Mouse (Mus musculus) adrenal gland, postnatal 4 days (tissue): ENCODE measurements around the gene Bahd1. TPM values are rescaled to one million over a fixed set of nuclear protein-coding genes. Genes with fewer than 3 reads are reported as not detected.

Experiments used
- DNase-seq, 2 experiments: peaks; one replicate each; pipeline ENCODE4 v3.0.0; 2021 to 2022; ENCODE audit warnings: low spot score in 2 of 2, mixed read lengths in 2 of 2
- long read RNA-seq, 2 experiments: library from polyadenylated mRNA; stranded (forward); transcript quantifications; one replicate each; pipeline ENCODE4 v2.0.0; 2021
- total RNA-seq, 2 experiments: library from RNA; stranded (reverse); gene quantifications; 2 replicates each; pipeline ENCODE4 v1.2.3; 2021

Bahd1 gene
- total RNA-seq = 10 to 100 TPM; 51.5 to 54.1 TPM
- long read RNA-seq, experiment 1, partial matches to known transcripts = 3 of 3 reads
- long read RNA-seq, experiment 1, other reads (novel, unspliced or antisense) = 0 of 3 reads
- long read RNA-seq, experiment 2, full-length matches to known transcripts = 1 of 24 reads
- long read RNA-seq, experiment 2, partial matches to known transcripts = 17 of 24 reads
- long read RNA-seq, experiment 2, other reads (novel, unspliced or antisense) = 6 of 24 reads

GRCm38 (mm10) chr2:118899981-118900825 is at the start of gene Bahd1:
Gene Bahd1 (plus strand): TSS chr2:118900377.
- DNase-seq = no peak

GRCm38 (mm10) chr2:118851756-118852155 is 48.4 kb upstream of the Bahd1 start:
- no peak for DNase-seq

- DNase-seq = peak; percentile 62 to 85
Measured at GRCm38 (mm10) chr2:118861454-118862339, 38.5 kb upstream of the Bahd1 start, which contains the start of gene Ivd. Gene Ivd (plus strand): TSS chr2:118861954.

GRCm38 (mm10) chr2:118862340-118862675 is 37.9 kb upstream of the Bahd1 start:
- no peak for DNase-seq

- DNase-seq = no peak
Measured at GRCm38 (mm10) chr2:118870601-118871000, 29.6 kb upstream of the Bahd1 start.

- DNase-seq = no peak
Measured at GRCm38 (mm10) chr2:118871032-118871431, 29.1 kb upstream of the Bahd1 start.

- no peak for DNase-seq
Measured at GRCm38 (mm10) chr2:118873018-118873417, 27.2 kb upstream of the Bahd1 start.

GRCm38 (mm10) chr2:118873890-118874430 is 26.2 kb upstream of the Bahd1 start:
- DNase-seq = peak in 1 of 2 experiments; percentile 2

GRCm38 (mm10) chr2:118875316-118875715 is 24.9 kb upstream of the Bahd1 start:
- no peak for DNase-seq

- no peak for DNase-seq
Measured at GRCm38 (mm10) chr2:118876453-118876852, 23.7 kb upstream of the Bahd1 start.

- DNase-seq = no peak
Measured at GRCm38 (mm10) chr2:118881019-118881418, 19.2 kb upstream of the Bahd1 start.

GRCm38 (mm10) chr2:118881956-118882355 is 18.2 kb upstream of the Bahd1 start:
- DNase-seq = no peak

- DNase-seq = peak; percentile 79 to 84
Measured at GRCm38 (mm10) chr2:118882840-118883679, 17.1 kb upstream of the Bahd1 start.

- DNase-seq = no peak
Measured at GRCm38 (mm10) chr2:118887440-118887839, 12.7 kb upstream of the Bahd1 start.

GRCm38 (mm10) chr2:118887845-118888548 is 12.2 kb upstream of the Bahd1 start:
- no peak for DNase-seq

GRCm38 (mm10) chr2:118891173-118891572 is 9.0 kb upstream of the Bahd1 start:
- no peak for DNase-seq

GRCm38 (mm10) chr2:118895990-118896913 is 3.9 kb upstream of the Bahd1 start:
- peak; percentile 39 to 51 for DNase-seq

- DNase-seq = no peak
Measured at GRCm38 (mm10) chr2:118896914-118897291, 3.3 kb upstream of the Bahd1 start.

- no peak for DNase-seq
Measured at GRCm38 (mm10) chr2:118897392-118897791, 2.8 kb upstream of the Bahd1 start.
